Mouse (Mus musculus) induced T-regulatory cell, adult 2 months (primary cell): ENCODE measurements at regions not wholly inside any gene's neighbourhood (a gene's known extent, or its start where the extent isn't known, plus 50 kb on each side); places are given as distances from the start of the nearest gene placed in this dataset.

Experiments
- DNase-seq: peaks from one replicate; pipeline ENCODE4 v3.0.0-alpha.2; 2012; ENCODE audit warnings: low read depth

GRCm38 (mm10) chr7:98768460-98768859 lies 65.6 kb downstream of the Thap12 start:
- DNase-seq: no peak

GRCm38 (mm10) chr7:98769111-98769734 lies 65.7 kb upstream of the Wnt11 start:
- DNase-seq: no peak

GRCm38 (mm10) chr7:98770257-98770890 lies 64.5 kb upstream of the Wnt11 start:
- peak; percentile 19 for DNase-seq

- DNase-seq: no peak
Measured at GRCm38 (mm10) chr7:98771134-98771775, 63.7 kb upstream of the Wnt11 start.

GRCm38 (mm10) chr7:98774597-98774996 lies 60.3 kb upstream of the Wnt11 start:
- DNase-seq: peak; percentile 26

- DNase-seq: no peak
Measured at GRCm38 (mm10) chr7:98775031-98775430, 59.9 kb upstream of the Wnt11 start.

- DNase-seq: no peak
Measured at GRCm38 (mm10) chr7:98777304-98777849, 57.5 kb upstream of the Wnt11 start.

- peak; percentile 77 for DNase-seq
Measured at GRCm38 (mm10) chr7:98778929-98779328, 56.0 kb upstream of the Wnt11 start.

- no peak for DNase-seq
Measured at GRCm38 (mm10) chr7:98783521-98783920, 51.4 kb upstream of the Wnt11 start.

- DNase-seq: no peak
Measured at GRCm38 (mm10) chr7:98783954-98784353, 51.0 kb upstream of the Wnt11 start.

- DNase-seq: no peak
Measured at GRCm38 (mm10) chr7:98784369-98784931, 50.5 kb upstream of the Wnt11 start.
